Mouse (Mus musculus) frontal cortex, adult 2 months (tissue): ENCODE data around the gene Ppp3r2. TPM values are rescaled to one million over a fixed set of nuclear protein-coding genes. Genes with fewer than 3 reads are reported as not detected.

Experiments
- DNase-seq, 2 experiments: peaks; one replicate each; pipeline ENCODE4 v3.0.0; 2022; ENCODE audit warnings: low spot score in 1 of 2; ENCODE audit errors: extremely low spot score in 1 of 2
- polyA plus RNA-seq: library from polyadenylated mRNA; depleted of rRNA; stranded (reverse); fragments of >200 nt; gene quantifications from 2 replicates; pipeline ENCODE4 v1.2.3, GENCODE M21; 2012; rRNA removed

Ppp3r2 gene
- polyA plus RNA-seq = 0.32 and 0.36 TPM in 2 replicates

GRCm38 (mm10) chr4:49681812-49682211, at the start of gene Ppp3r2:
Gene Ppp3r2, minus strand, starts transcription at chr4:49682024.
- no peak for DNase-seq

DNA sequence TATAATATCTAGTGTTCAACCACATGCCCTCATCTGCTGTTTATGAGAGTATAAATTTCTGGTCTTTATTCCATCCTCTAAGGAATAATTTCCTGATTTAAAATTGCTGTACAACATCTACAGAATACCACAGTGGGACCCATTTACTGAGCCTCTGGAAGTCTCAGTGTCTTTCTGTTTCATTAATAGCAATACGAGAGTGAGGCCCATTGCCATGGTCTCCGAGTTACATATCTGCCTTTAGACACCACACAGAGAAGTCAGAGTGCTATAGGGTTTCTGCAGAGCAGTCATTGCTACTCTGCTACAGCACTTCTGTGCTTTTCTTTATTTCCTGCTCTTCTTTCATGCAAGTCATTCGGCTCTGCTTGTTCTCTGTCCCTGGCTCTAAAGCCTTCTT, 47.5 kb upstream of the Ppp3r2 start:
- no peak for DNase-seq

DNA sequence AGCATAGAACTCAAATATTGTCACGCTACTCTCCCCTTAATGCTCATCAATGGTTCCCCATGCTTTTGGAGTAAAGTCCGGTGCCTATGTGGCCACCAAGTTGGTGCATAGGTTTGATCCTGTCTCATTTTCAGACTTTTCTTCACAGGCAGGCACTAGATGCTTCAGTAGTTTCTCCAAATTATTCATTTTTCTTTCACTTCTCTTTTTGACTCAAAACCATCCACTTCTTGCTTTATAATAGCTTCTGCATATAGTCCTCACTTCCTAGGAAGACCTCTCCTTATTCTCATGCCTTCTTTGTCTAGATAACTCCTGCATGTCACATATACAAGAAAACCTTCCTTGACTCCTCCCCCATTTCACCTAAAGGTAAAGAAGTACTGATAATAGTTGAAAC, 42.1 kb upstream of the Ppp3r2 start:
- DNase-seq = no peak

- DNase-seq = no peak
Observed at GRCm38 (mm10) chr4:49691405-49692194, 9.8 kb upstream of the Ppp3r2 start.

DNA sequence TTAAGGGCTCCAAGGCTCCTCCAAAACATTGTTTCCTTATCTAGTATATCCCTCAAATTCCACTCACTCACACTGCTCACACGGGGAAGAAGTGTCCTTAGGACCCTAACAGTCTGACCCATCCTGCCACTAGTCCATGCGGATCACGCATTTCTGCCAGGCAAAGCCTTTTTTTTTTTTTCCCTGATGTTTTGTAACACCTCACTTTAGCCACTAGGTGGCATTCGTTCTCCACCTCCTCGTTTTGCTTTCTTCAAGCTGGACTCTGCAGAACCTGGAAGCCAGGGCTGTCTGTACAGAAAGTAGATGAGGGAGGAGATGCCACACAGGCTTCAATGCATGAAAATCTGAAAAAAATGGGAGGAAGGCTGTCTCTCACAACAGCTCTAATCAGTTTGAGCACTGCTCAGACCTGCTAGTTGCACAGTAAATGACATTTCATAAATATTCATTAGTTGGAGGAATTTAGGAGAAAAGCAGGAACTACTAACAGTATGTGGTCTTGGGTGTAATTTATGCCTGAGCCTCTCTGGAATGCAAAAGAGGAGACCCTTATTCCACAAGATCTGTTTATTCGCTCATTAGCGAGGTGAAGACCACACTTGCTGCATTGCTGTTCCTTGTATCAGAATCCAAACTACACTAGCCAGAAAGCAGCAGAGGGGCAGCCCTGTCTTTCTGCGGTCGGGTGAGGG, 6.9 kb upstream of the Ppp3r2 start:
- DNase-seq = peak in 1 of 2 experiments; percentile 73

GRCm38 (mm10) chr4:49680171-49680875, 1.5 kb downstream of the Ppp3r2 start:
- DNase-seq = no peak

- no peak for DNase-seq
Observed at GRCm38 (mm10) chr4:49676790-49677189, 5.0 kb downstream of the Ppp3r2 start.

- no peak for DNase-seq
Observed at GRCm38 (mm10) chr4:49676071-49676470, 5.8 kb downstream of the Ppp3r2 start.

DNA sequence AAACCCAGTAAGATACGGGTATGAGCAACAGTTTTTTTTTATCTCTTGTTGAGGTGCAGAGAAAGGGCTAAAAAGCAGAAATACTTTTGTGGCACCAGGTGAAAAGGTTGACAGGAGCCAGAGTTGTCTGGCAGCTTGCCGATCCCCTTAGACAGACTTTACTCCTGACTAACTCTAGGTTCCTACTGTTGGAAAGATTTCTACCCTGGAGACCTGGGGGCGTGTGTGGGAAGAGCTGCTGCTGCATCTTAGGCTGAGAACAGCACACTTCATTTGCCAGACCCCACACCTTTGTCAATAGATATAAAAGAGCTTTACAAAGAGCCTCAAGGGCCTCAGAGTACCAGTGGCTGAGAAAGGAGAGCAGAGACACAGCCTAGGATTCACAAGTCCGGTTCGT, 17.0 kb downstream of the Ppp3r2 start:
- DNase-seq = peak in 1 of 2 experiments; percentile 63

- no peak for DNase-seq
Observed at GRCm38 (mm10) chr4:49662231-49662630, 19.6 kb downstream of the Ppp3r2 start.

GRCm38 (mm10) chr4:49661664-49662063, 20.2 kb downstream of the Ppp3r2 start:
- DNase-seq = no peak

DNA sequence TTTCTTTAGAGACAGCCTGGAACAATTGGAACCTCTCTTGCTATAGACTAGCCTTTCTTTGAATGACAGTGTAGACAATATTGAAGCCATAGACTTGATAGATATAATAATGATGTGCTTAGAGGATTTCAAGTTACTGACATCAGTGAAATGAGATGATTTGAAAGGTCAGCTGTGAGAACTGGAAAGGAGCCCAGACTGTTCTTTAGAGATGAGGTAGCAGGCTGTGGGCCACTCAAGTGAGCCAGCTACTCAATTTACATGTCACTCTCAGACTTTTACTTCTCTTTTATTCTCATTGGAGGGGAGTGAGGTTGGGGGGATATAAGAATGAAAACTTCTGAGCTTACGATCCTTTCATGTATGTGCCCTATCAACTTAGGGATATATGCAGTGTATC, 22.4 kb downstream of the Ppp3r2 start:
- no peak for DNase-seq

- DNase-seq = no peak
Observed at GRCm38 (mm10) chr4:49639913-49640312, 41.9 kb downstream of the Ppp3r2 start.

GRCm38 (mm10) chr4:49637821-49638220, 44.0 kb downstream of the Ppp3r2 start:
- no peak for DNase-seq

GRCm38 (mm10) chr4:49632139-49632481, 49.7 kb downstream of the Ppp3r2 start:
- DNase-seq = peak in 1 of 2 experiments; percentile 14

DNA sequence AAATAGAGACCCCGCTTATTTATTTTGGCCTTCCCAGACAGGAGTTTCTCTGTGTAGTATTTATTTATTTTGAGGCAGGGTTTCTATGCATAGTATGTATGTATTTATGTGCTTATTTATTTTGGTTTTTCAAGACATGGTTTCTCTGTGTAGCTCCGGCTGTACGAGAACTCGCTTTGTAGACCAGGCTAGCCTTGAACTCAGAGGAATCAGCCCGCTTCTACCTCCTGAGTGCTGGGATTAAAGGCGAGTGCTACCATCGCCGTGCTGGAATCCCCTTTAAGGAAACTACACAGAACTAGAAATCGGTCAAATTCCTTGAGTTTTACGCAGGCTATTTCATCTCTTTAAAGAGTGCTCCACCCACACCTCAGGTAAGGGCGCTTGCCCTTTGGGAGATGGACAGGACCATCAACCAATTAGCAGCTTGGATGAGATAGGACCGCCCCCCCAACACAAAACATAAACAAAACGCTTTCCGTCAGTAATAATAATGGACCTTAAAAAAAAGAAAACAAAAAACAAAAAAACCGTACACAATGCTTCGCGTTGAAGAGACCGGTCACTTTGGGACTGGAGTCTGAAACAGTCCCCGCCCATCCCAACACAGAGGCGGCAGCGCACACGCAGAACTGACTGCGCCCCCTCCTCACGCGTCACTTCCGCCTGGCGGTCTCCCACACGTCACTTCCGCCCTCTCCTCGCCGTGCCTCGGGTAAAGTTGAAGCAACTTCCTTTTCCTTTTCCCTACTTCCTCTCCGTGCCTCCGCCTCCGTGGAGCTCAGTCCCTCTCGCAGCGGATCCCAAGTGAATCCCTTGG, 50.3 kb downstream of the Ppp3r2 start, which contains the start of gene Rnf20:
Gene Rnf20 (plus strand): TSS at position 688 of the 820 bp plus-strand sequence.
- DNase-seq = peak; percentile 94 to 97

GRCm38 (mm10) chr4:49628941-49629340, 52.9 kb downstream of the Ppp3r2 start:
- DNase-seq = no peak
